Mouse (Mus musculus): ENCODE measurements around the gene Umad1. TPM values are rescaled to one million over a fixed set of nuclear protein-coding genes. Genes with fewer than 3 reads are reported as not detected.
A peak's percentile ranks its signal among the peaks of the same experiment; 100 is the strongest.

Gene Umad1
- polyA plus RNA-seq, 1 experiment from 2014 or later, result 19.7 TPM

- Histone ChIP-seq H3K27ac (replicated peaks; ENCODE audit: low read depth, low read length) (no peak overlapping the region), H3K4me3 (ENCODE audit: low read depth, low read length) (no peak overlapping the region), H3K9ac (replicated peaks; ENCODE audit: low read length) (no peak overlapping the region), H3K4me2 (ENCODE audit: low read depth, low read length) (no peak overlapping the region), H3K4me1 (ENCODE audit: control insufficient read depth, insufficient read depth, low read length) (no peaks in the 10 kb centered on the region), H3K36me3 (replicated peaks; ENCODE audit: control insufficient read depth, insufficient read depth, low read depth, low read length) (no peaks in the 10 kb centered on the region), H3K9me3 (replicated peaks; ENCODE audit: control insufficient read depth, low read length) (no peaks in the 10 kb centered on the region), H3K27me3 (ENCODE audit: control insufficient read depth, insufficient read depth, low read length) (no peaks in the 10 kb centered on the region)
- no peak for ATAC-seq (replicated peaks; ENCODE audit: insufficient number of reproducible peaks, low FRiP score, low TSS enrichment, low read depth)
- 89% methylated on average over 1 of the region's 1 CpGs for WGBS
- no peak for DNase-seq (ENCODE audit: low spot score)
Observed at GRCm38 (mm10) chr6:8333380-8333779, 74.3 kb downstream of the Umad1 start.

GRCm38 (mm10) chr6:8336487-8337390 is 77.7 kb downstream of the Umad1 start:
- ATAC-seq (replicated peaks; ENCODE audit: insufficient number of reproducible peaks, low FRiP score, low TSS enrichment, low read depth) (no peak), DNase-seq (ENCODE audit: low spot score) (no peak)
- H3K9me3 ChIP-seq (replicated peaks; ENCODE audit: control insufficient read depth, low read length), result no peaks in the 10 kb centered on the region
- 86% methylated on average over 9 of the region's 9 CpGs for WGBS
- no peak overlapping the region for H3K4me2 ChIP-seq (ENCODE audit: low read depth, low read length)
- no peak overlapping the region for H3K9ac ChIP-seq (replicated peaks; ENCODE audit: low read length)
- no peaks in the 10 kb centered on the region for H3K36me3 ChIP-seq (replicated peaks; ENCODE audit: control insufficient read depth, insufficient read depth, low read depth, low read length)
- no peak overlapping the region for H3K27ac ChIP-seq (replicated peaks; ENCODE audit: low read depth, low read length)
- no peak overlapping the region for H3K4me3 ChIP-seq (ENCODE audit: low read depth, low read length)
- H3K4me1 ChIP-seq (ENCODE audit: control insufficient read depth, insufficient read depth, low read length), result no peaks in the 10 kb centered on the region
- H3K27me3 ChIP-seq (ENCODE audit: control insufficient read depth, insufficient read depth, low read length), result no peaks in the 10 kb centered on the region

GRCm38 (mm10) chr6:8339453-8339852 is 80.4 kb downstream of the Umad1 start:
- DNase-seq (ENCODE audit: low spot score) (no peak), ATAC-seq (replicated peaks; ENCODE audit: insufficient number of reproducible peaks, low FRiP score, low TSS enrichment, low read depth) (no peak)
- no peaks in the 10 kb centered on the region for H3K4me1 ChIP-seq (ENCODE audit: control insufficient read depth, insufficient read depth, low read length)
- no peaks in the 10 kb centered on the region for H3K36me3 ChIP-seq (replicated peaks; ENCODE audit: control insufficient read depth, insufficient read depth, low read depth, low read length)
- H3K4me3 ChIP-seq (ENCODE audit: low read depth, low read length), result no peak overlapping the region
- no peaks in the 10 kb centered on the region for H3K9me3 ChIP-seq (replicated peaks; ENCODE audit: control insufficient read depth, low read length)
- H3K27me3 ChIP-seq (ENCODE audit: control insufficient read depth, insufficient read depth, low read length), result no peaks in the 10 kb centered on the region
- H3K9ac ChIP-seq (replicated peaks; ENCODE audit: low read length), result no peak overlapping the region
- WGBS, result 89% methylated on average over 6 of the region's 6 CpGs
- H3K4me2 ChIP-seq (ENCODE audit: low read depth, low read length), result no peak overlapping the region
- no peak overlapping the region for H3K27ac ChIP-seq (replicated peaks; ENCODE audit: low read depth, low read length)

- Histone ChIP-seq H3K4me1 (ENCODE audit: control insufficient read depth, insufficient read depth, low read length) (no peaks in the 10 kb centered on the region), H3K9ac (replicated peaks; ENCODE audit: low read length) (no peak overlapping the region), H3K27ac (replicated peaks; ENCODE audit: low read depth, low read length) (no peak overlapping the region), H3K4me3 (ENCODE audit: low read depth, low read length) (no peak overlapping the region), H3K27me3 (ENCODE audit: control insufficient read depth, insufficient read depth, low read length) (no peaks in the 10 kb centered on the region), H3K9me3 (replicated peaks; ENCODE audit: control insufficient read depth, low read length) (no peaks in the 10 kb centered on the region), H3K4me2 (ENCODE audit: low read depth, low read length) (no peak overlapping the region), H3K36me3 (replicated peaks; ENCODE audit: control insufficient read depth, insufficient read depth, low read depth, low read length) (no peaks in the 10 kb centered on the region)
- no peak for DNase-seq (ENCODE audit: low spot score)
- ATAC-seq (replicated peaks; ENCODE audit: insufficient number of reproducible peaks, low FRiP score, low TSS enrichment, low read depth), result no peak
- 93% methylated on average over 4 of the region's 4 CpGs for WGBS
Observed at GRCm38 (mm10) chr6:8343271-8343670, 84.2 kb downstream of the Umad1 start.

- Histone ChIP-seq H3K4me1 (ENCODE audit: control insufficient read depth, insufficient read depth, low read length) (no peaks in the 10 kb centered on the region), H3K27ac (replicated peaks; ENCODE audit: low read depth, low read length) (no peak overlapping the region), H3K4me2 (ENCODE audit: low read depth, low read length) (no peak overlapping the region), H3K9me3 (replicated peaks; ENCODE audit: control insufficient read depth, low read length) (no peaks in the 10 kb centered on the region), H3K9ac (replicated peaks; ENCODE audit: low read length) (no peak overlapping the region), H3K27me3 (ENCODE audit: control insufficient read depth, insufficient read depth, low read length) (no peaks in the 10 kb centered on the region), H3K36me3 (replicated peaks; ENCODE audit: control insufficient read depth, insufficient read depth, low read depth, low read length) (no peaks in the 10 kb centered on the region), H3K4me3 (ENCODE audit: low read depth, low read length) (no peak overlapping the region)
- peak; percentile 47 for DNase-seq (ENCODE audit: low spot score)
- 71% methylated on average over 5 of the region's 5 CpGs for WGBS
- ATAC-seq (replicated peaks; ENCODE audit: insufficient number of reproducible peaks, low FRiP score, low TSS enrichment, low read depth), result no peak
Observed at GRCm38 (mm10) chr6:8345219-8345856, 86.2 kb downstream of the Umad1 start.

GRCm38 (mm10) chr6:8347154-8347553 is 88.1 kb downstream of the Umad1 start:
- no peak for ATAC-seq (replicated peaks; ENCODE audit: insufficient number of reproducible peaks, low FRiP score, low TSS enrichment, low read depth)
- no peaks in the 10 kb centered on the region for H3K9me3 ChIP-seq (replicated peaks; ENCODE audit: control insufficient read depth, low read length)
- no peaks in the 10 kb centered on the region for H3K4me1 ChIP-seq (ENCODE audit: control insufficient read depth, insufficient read depth, low read length)
- H3K4me2 ChIP-seq (ENCODE audit: low read depth, low read length), result no peak overlapping the region
- no peak for DNase-seq (ENCODE audit: low spot score)
- H3K27me3 ChIP-seq (ENCODE audit: control insufficient read depth, insufficient read depth, low read length), result no peaks in the 10 kb centered on the region
- no peak overlapping the region for H3K9ac ChIP-seq (replicated peaks; ENCODE audit: low read length)
- no peaks in the 10 kb centered on the region for H3K36me3 ChIP-seq (replicated peaks; ENCODE audit: control insufficient read depth, insufficient read depth, low read depth, low read length)
- WGBS, result 67% methylated on average over 2 of the region's 2 CpGs
- H3K4me3 ChIP-seq (ENCODE audit: low read depth, low read length), result no peak overlapping the region
- no peak overlapping the region for H3K27ac ChIP-seq (replicated peaks; ENCODE audit: low read depth, low read length)

GRCm38 (mm10) chr6:8348344-8348743 is 89.3 kb downstream of the Umad1 start:
- Histone ChIP-seq H3K27me3 (ENCODE audit: control insufficient read depth, insufficient read depth, low read length) (no peaks in the 10 kb centered on the region), H3K4me1 (ENCODE audit: control insufficient read depth, insufficient read depth, low read length) (no peaks in the 10 kb centered on the region), H3K36me3 (replicated peaks; ENCODE audit: control insufficient read depth, insufficient read depth, low read depth, low read length) (no peaks in the 10 kb centered on the region), H3K9me3 (replicated peaks; ENCODE audit: control insufficient read depth, low read length) (no peaks in the 10 kb centered on the region), H3K27ac (replicated peaks; ENCODE audit: low read depth, low read length) (no peak overlapping the region), H3K4me2 (ENCODE audit: low read depth, low read length) (no peak overlapping the region), H3K9ac (replicated peaks; ENCODE audit: low read length) (no peak overlapping the region), H3K4me3 (ENCODE audit: low read depth, low read length) (no peak overlapping the region)
- 97% methylated on average over 1 of the region's 1 CpGs for WGBS
- ATAC-seq (replicated peaks; ENCODE audit: insufficient number of reproducible peaks, low FRiP score, low TSS enrichment, low read depth) (no peak), DNase-seq (ENCODE audit: low spot score) (no peak)

GRCm38 (mm10) chr6:8349060-8349670 is 90.1 kb downstream of the Umad1 start:
- no peaks in the 10 kb centered on the region for H3K27me3 ChIP-seq (ENCODE audit: control insufficient read depth, insufficient read depth, low read length)
- H3K27ac ChIP-seq (replicated peaks; ENCODE audit: low read depth, low read length), result no peak overlapping the region
- H3K4me1 ChIP-seq (ENCODE audit: control insufficient read depth, insufficient read depth, low read length), result no peaks in the 10 kb centered on the region
- H3K9me3 ChIP-seq (replicated peaks; ENCODE audit: control insufficient read depth, low read length), result no peaks in the 10 kb centered on the region
- H3K4me2 ChIP-seq (ENCODE audit: low read depth, low read length), result no peak overlapping the region
- no peaks in the 10 kb centered on the region for H3K36me3 ChIP-seq (replicated peaks; ENCODE audit: control insufficient read depth, insufficient read depth, low read depth, low read length)
- H3K9ac ChIP-seq (replicated peaks; ENCODE audit: low read length), result no peak overlapping the region
- WGBS, result 92% methylated on average over 2 of the region's 2 CpGs
- no peak for ATAC-seq (replicated peaks; ENCODE audit: insufficient number of reproducible peaks, low FRiP score, low TSS enrichment, low read depth)
- H3K4me3 ChIP-seq (ENCODE audit: low read depth, low read length), result no peak overlapping the region
- DNase-seq (ENCODE audit: low spot score), result no peak

Data from embryonic facial prominence, embryonic 11.5 days (tissue).